Mouse (Mus musculus) midbrain, embryonic 11.5 days (tissue): Measurements from ENCODE around the gene Ric1. TPM values are rescaled to one million over a fixed set of nuclear protein-coding genes. Genes with fewer than 3 reads are reported as not detected.

Source experiments
- ATAC-seq: fragments of 200-750 bp; cut with Nextera tagmentation; 2 replicates; pipeline ENCODE4 v1.8.0; 2017; ENCODE audit warnings: moderate TSS enrichment, moderate library complexity; ENCODE audit not compliant: low FRiP score
- DNase-seq: peaks from one replicate; pipeline ENCODE4 v3.0.0; 2015; ENCODE audit warnings: low spot score; ENCODE audit errors: missing footprints
- H3K27ac ChIP-seq: fragments of 300-500 bp; sonication (generic); 2 replicates; pipeline ENCODE4 v1.5.1; 2014; ENCODE audit warnings: low read depth, low read length
- H3K27me3 ChIP-seq: fragments of 300-500 bp; sonication (generic); 2 replicates; pipeline ENCODE4 v1.6.1; 2014; ENCODE audit warnings: mild to moderate bottlenecking, low read length, moderate library complexity, mixed read lengths; ENCODE audit not compliant: control insufficient read depth, insufficient read depth
- H3K36me3 ChIP-seq: fragments of 300-500 bp; sonication (generic); 2 replicates; pipeline ENCODE4 v1.6.1; 2014; ENCODE audit warnings: mild to moderate bottlenecking, low read length, moderate library complexity, mixed read lengths; ENCODE audit not compliant: control insufficient read depth, insufficient read depth
- H3K4me1 ChIP-seq: fragments of 300-500 bp; sonication (generic); 2 replicates; pipeline ENCODE4 v1.6.1; 2014; ENCODE audit warnings: low read length; ENCODE audit not compliant: control insufficient read depth, insufficient read depth
- H3K4me2 ChIP-seq: fragments of 300-500 bp; sonication (generic); 2 replicates; pipeline ENCODE4 v1.6.1; 2014; ENCODE audit warnings: mild to moderate bottlenecking, moderate library complexity
- H3K4me3 ChIP-seq: fragments of 300-500 bp; sonication (generic); 2 replicates; pipeline ENCODE4 v1.5.1; 2014; ENCODE audit warnings: low read depth, low read length
- H3K9ac ChIP-seq: fragments of 300-500 bp; sonication (generic); 2 replicates; pipeline ENCODE4 v1.6.1; 2014; ENCODE audit warnings: low read length
- H3K9me3 ChIP-seq: fragments of 300-500 bp; sonication (generic); 2 replicates; pipeline ENCODE4 v1.6.1; 2016; ENCODE audit warnings: low read length; ENCODE audit not compliant: control insufficient read depth
- WGBS: fragments of 180-500 bp; shearing (Covaris S2); extraction: QIAGEN DNeasy Blood & Tissue Kit; methylation state at CpG from one replicate; pipeline ENCODE4 v1.1.7; 2014; 5-methylcytosine and 5-hydroxymethylcytosine counted together
- polyA plus RNA-seq: library from polyadenylated mRNA; unstranded; fragments of >200 nt; fragmentation: Nextera tagmentation; extraction: Ambion mirVana; gene quantifications from 2 replicates; pipeline ENCODE4 v1.2.1, GENCODE M21; 2014

The Ric1 gene
- polyA plus RNA-seq, 1 experiment from 2014 or later: 10.8 TPM

GRCm38 (mm10) chr19:29494454-29494853 lies 27.6 kb upstream of the Ric1 start:
- WGBS: 84% methylated on average over 4 of the region's 4 CpGs
- ATAC-seq: no peak
- no peaks in the 10 kb centered on the region for H3K9me3 ChIP-seq
- no peak overlapping the region for H3K9ac ChIP-seq
- no peaks in the 10 kb centered on the region for H3K27me3 ChIP-seq
- H3K4me1 ChIP-seq: no peaks in the 10 kb centered on the region
- no peak overlapping the region for H3K4me2 ChIP-seq
- no peaks in the 10 kb centered on the region for H3K36me3 ChIP-seq
- DNase-seq: no peak
- H3K27ac ChIP-seq: no peak overlapping the region
- H3K4me3 ChIP-seq: no peak overlapping the region

GRCm38 (mm10) chr19:29496001-29496597 lies 26.0 kb upstream of the Ric1 start:
- H3K27me3 ChIP-seq: no peaks in the 10 kb centered on the region
- no peak overlapping the region for H3K9ac ChIP-seq
- ATAC-seq (no peak), DNase-seq (peak; percentile 19)
- WGBS: 81% methylated on average over 6 of the region's 6 CpGs
- H3K4me3 ChIP-seq: no peak overlapping the region
- no peak overlapping the region for H3K27ac ChIP-seq
- no peaks in the 10 kb centered on the region for H3K9me3 ChIP-seq
- H3K36me3 ChIP-seq: no peaks in the 10 kb centered on the region
- no peak overlapping the region for H3K4me2 ChIP-seq
- no peaks in the 10 kb centered on the region for H3K4me1 ChIP-seq

- no peak overlapping the region for H3K4me3 ChIP-seq
- no peak overlapping the region for H3K4me2 ChIP-seq
- no peaks in the 10 kb centered on the region for H3K4me1 ChIP-seq
- no peak overlapping the region for H3K9ac ChIP-seq
- H3K27ac ChIP-seq: no peak overlapping the region
- 87% methylated on average over 7 of the region's 7 CpGs for WGBS
- H3K9me3 ChIP-seq: no peaks in the 10 kb centered on the region
- no peaks in the 10 kb centered on the region for H3K27me3 ChIP-seq
- ATAC-seq (no peak), DNase-seq (peak; percentile 68)
- H3K36me3 ChIP-seq: no peaks in the 10 kb centered on the region
Measured at GRCm38 (mm10) chr19:29496786-29497557, 25.1 kb upstream of the Ric1 start.

GRCm38 (mm10) chr19:29497874-29498273 lies 24.2 kb upstream of the Ric1 start:
- Histone ChIP-seq H3K27ac (no peak overlapping the region), H3K9me3 (no peaks in the 10 kb centered on the region), H3K27me3 (no peaks in the 10 kb centered on the region), H3K36me3 (no peaks in the 10 kb centered on the region), H3K4me1 (no peaks in the 10 kb centered on the region), H3K4me2 (no peak overlapping the region), H3K4me3 (no peak overlapping the region), H3K9ac (no peak overlapping the region)
- DNase-seq (peak; percentile 28), ATAC-seq (no peak)
- WGBS: 84% methylated on average over 7 of the region's 7 CpGs

GRCm38 (mm10) chr19:29498842-29499456 lies 23.1 kb upstream of the Ric1 start:
- Histone ChIP-seq H3K27me3 (no peaks in the 10 kb centered on the region), H3K9me3 (no peaks in the 10 kb centered on the region), H3K36me3 (no peaks in the 10 kb centered on the region), H3K27ac (no peak overlapping the region), H3K4me3 (no peak overlapping the region), H3K4me1 (no peaks in the 10 kb centered on the region), H3K4me2 (no peak overlapping the region), H3K9ac (no peak overlapping the region)
- peak; percentile 67 for DNase-seq
- WGBS: 83% methylated on average over 6 of the region's 6 CpGs
- ATAC-seq: no peak

- Histone ChIP-seq H3K27me3 (no peaks in the 10 kb centered on the region), H3K36me3 (no peaks in the 10 kb centered on the region), H3K4me1 (no peaks in the 10 kb centered on the region), H3K9me3 (no peaks in the 10 kb centered on the region), H3K4me2 (no peak overlapping the region), H3K27ac (no peak overlapping the region), H3K4me3 (no peak overlapping the region), H3K9ac (no peak overlapping the region)
- WGBS: 85% methylated on average over 1 of the region's 1 CpGs
- ATAC-seq: no peak
- no peak for DNase-seq
Measured at GRCm38 (mm10) chr19:29500333-29500732, 21.7 kb upstream of the Ric1 start.

- 39% methylated on average over 11 of the region's 11 CpGs for WGBS
- no peak overlapping the region for H3K27ac ChIP-seq
- no peaks in the 10 kb centered on the region for H3K36me3 ChIP-seq
- H3K4me2 ChIP-seq: peak overlapping the region; percentile 19; the same call in 1 of the 2 replicates
- H3K27me3 ChIP-seq: no peaks in the 10 kb centered on the region
- H3K9me3 ChIP-seq: no peaks in the 10 kb centered on the region
- no peak overlapping the region for H3K4me3 ChIP-seq
- no peaks in the 10 kb centered on the region for H3K4me1 ChIP-seq
- DNase-seq (peak; percentile 94), ATAC-seq (0 out of 2 replicates have a peak, but pooled peaks have one; percentile 48)
- H3K9ac ChIP-seq: no peak overlapping the region
Measured at GRCm38 (mm10) chr19:29501106-29501505, 21.0 kb upstream of the Ric1 start.

GRCm38 (mm10) chr19:29501507-29501906 lies 20.6 kb upstream of the Ric1 start:
- Histone ChIP-seq H3K4me2 (no peak overlapping the region; the same call in 1 of the 2 replicates), H3K36me3 (no peaks in the 10 kb centered on the region), H3K9me3 (no peaks in the 10 kb centered on the region), H3K4me1 (no peaks in the 10 kb centered on the region), H3K27me3 (no peaks in the 10 kb centered on the region), H3K27ac (no peak overlapping the region), H3K9ac (no peak overlapping the region), H3K4me3 (no peak overlapping the region)
- no peak for ATAC-seq
- peak; percentile 93 for DNase-seq
- WGBS: 16% methylated on average over 6 of the region's 6 CpGs

GRCm38 (mm10) chr19:29504131-29504530 lies 18.0 kb upstream of the Ric1 start:
- no peaks in the 10 kb centered on the region for H3K36me3 ChIP-seq
- WGBS: 86% methylated on average over 2 of the region's 2 CpGs
- no peak for ATAC-seq
- H3K27ac ChIP-seq: no peak overlapping the region
- no peak overlapping the region for H3K9ac ChIP-seq
- no peaks in the 10 kb centered on the region for H3K4me1 ChIP-seq
- H3K4me3 ChIP-seq: no peak overlapping the region
- no peak overlapping the region for H3K4me2 ChIP-seq
- no peaks in the 10 kb centered on the region for H3K27me3 ChIP-seq
- no peak for DNase-seq
- no peaks in the 10 kb centered on the region for H3K9me3 ChIP-seq
